Mouse (Mus musculus) neural tube, embryonic 10.5 days (tissue): Measurements from ENCODE around the gene Ttll6.

ENCODE experiments used
- DNase-seq: peaks from one replicate; pipeline ENCODE4 v3.0.0-alpha.2; 2017; ENCODE audit warnings: low spot score; ENCODE audit errors: extremely low spot score

Ttll6 gene

DNA sequence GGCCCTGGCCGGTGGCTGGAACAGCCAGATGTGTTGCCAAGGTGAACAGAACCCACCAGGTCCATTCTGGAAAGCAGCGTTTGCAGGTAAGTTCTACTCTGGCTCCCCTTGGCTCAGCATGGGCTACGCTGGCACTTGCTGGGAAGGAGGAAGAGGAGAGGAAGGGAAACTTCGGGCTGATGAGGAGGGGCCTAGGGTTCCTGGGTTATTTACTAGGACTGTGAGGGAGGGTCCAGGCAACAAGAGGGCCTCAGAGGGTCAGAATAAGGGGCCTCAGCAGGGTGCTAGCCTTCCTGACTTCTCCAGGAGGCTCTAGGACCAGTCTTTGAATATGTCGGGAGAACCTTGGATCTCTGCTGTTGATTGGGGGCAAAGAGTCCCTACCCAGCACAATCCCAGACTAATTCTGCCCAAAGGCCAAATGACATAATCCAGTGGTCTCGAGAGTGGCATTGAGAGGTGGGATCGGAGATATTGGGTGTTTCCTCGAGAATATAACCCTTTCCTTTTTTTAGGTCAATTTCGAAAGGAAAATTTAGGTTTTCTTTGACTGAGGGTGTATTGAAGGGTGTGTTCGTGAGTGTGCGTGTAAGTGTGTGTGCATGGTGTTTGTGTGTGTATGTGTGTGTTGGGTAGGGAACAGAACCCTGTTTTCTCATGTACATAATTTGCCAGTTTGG, 61.5 kb downstream of the Ttll6 start:
- DNase-seq, result peak; percentile 51

DNA sequence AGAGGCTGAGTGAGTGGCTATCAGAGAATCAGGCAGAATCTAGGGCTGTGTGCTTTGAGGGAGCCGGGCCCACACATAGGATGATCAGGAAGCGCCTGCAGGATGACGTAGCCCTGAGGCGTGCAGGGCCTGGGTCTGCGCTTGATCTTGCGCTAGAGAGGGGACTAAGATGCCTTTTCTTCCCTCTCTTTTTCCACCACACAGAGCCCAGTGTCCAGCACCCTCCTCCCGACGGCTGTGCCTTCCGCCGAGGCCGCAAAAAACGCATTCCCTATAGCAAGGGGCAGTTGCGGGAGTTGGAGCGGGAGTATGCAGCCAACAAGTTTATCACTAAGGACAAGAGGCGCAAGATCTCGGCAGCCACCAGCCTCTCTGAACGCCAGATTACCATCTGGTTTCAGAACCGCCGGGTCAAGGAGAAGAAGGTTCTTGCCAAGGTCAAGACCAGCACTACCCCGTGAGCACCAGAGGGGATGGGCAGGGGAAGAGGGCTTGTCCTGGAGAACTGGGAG, 62.2 kb downstream of the Ttll6 start:
- peak; percentile 54 for DNase-seq

DNA sequence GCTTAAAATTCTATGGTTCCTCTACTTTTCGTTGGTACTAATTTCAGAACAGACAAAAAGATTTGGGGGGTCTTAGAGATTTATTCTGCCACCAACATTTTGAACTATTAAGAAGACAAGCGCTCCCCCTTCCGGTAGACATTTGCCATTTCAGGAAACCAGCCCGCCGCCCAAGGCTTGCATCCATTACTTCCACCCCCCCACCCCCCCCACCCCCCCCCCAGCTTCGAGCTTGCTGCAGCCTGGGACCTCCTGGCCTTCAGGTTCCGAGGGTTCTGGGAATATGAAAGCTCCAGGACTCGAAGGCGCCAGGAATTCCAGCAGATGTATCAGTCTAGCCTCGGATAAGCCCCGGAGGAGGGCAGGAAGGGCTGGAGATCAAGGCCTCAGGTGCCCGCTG, 65.1 kb downstream of the Ttll6 start:
- DNase-seq, result peak; percentile 55

DNA sequence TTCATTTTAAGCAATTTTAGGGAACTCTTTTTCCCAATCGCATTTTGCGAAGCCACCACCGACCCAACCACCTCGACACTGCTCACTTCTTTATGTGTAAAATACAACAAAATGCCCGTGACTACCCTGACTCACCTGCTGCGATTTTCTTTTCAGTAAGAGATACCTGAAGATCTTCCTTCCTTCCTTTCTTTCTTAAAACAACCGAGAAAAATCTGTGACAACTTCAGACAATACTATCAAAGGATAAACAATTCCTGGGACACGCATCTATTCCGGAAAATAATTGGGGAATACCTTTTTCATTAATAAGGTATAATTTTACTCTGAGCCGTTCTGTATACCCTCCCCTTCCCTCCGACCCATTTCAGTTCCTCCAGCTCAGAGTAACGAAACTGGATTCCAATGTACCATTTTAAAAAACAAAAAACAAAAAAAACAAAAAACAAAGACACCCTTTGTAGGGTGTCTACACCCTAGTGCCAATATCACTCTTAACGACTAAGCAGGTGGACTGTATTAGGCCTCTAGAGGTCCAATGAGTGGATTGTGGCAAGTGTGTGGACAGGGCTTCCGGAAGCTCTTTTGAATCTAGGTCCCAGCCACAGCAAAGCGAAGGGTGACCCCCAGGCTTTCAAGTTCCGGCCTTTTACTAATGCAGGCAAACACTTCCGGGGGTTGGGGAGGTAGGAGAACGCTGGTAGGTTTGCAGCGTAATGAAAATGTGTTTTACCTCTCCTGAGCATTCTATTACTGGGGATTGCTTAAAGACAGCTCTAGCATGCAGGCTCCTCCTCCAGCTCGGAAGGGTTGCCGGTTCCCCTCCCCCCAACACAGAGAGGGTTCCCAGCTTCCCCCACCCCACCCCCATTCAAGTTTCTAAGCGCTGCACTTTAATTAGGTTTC, 65.8 kb downstream of the Ttll6 start:
- DNase-seq, result peak; percentile 33

DNA sequence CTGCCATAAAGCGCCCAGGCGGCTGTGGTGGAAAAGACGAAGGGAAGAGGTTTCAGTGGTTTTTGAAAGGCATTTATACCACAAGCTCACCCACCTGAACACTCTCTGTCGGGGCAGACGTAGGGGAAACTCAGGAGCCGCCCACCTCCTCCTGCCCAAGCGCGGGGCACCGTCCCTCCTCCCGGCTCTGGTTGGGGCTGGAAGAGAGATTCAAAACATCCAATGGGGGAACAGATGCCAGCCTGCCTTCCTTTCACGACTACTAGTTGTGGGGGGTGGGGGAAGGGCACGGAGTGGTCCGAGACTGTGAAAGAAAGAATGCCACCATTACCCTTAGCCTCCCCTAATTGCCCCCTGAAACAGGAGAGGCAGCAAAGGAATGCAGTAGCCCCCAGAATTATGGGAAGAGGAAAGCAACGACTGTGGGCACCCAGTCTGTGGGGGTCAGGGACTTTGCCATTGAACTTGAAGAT, 66.6 kb downstream of the Ttll6 start:
- DNase-seq, result peak; percentile 44

DNA sequence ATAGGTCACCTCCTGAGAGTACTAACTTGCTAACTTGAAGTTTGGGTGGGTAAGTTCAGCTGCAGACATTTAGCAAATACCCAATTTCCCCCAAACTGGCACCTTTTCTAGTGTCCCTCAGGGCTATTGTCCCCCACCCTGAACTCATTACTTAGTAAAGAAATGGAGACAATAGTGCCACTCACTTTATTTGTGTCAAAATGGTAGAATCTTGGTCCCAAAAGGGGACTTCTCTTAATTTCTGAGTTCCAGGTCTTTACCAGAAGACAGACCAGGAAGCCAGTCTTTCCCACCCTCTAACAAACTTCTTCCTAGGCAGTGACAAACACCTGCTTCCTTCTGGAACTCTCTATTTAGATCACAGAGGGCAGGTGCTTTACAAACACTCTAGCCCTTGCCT, 68.2 kb downstream of the Ttll6 start:
- DNase-seq, result peak; percentile 34

DNA sequence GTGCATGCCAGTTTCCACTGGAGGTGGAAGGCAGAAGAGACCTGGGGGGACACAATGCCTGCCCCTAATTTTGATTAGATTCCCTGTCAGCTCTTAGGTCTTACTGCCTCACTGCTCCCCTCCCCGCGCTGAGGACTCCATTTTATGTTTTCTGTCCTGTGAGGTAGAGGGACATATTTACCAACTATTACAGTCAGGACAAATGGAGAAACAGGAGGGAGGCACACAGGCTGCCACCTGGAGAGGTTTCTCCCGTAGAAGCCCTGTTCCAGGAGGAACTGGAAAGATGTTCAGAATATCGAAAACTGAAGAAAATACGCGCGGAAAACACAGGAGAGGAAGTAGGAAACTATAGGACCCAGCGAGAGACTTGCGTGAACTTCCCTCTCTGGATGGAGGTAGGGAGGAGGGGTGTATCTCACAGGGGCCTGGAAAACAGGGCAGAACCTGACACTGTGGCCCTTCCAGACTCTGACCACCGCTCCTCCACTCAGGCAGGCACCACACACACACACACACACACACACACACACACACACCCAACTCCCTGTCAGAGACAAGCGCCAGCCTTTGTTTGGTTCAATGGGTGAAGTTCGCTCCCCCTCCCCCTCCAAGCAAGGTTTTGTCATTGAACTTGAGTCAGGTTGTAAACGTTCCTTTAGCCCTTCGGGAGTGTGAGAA, 69.0 kb downstream of the Ttll6 start:
- peak; percentile 65 for DNase-seq

DNA sequence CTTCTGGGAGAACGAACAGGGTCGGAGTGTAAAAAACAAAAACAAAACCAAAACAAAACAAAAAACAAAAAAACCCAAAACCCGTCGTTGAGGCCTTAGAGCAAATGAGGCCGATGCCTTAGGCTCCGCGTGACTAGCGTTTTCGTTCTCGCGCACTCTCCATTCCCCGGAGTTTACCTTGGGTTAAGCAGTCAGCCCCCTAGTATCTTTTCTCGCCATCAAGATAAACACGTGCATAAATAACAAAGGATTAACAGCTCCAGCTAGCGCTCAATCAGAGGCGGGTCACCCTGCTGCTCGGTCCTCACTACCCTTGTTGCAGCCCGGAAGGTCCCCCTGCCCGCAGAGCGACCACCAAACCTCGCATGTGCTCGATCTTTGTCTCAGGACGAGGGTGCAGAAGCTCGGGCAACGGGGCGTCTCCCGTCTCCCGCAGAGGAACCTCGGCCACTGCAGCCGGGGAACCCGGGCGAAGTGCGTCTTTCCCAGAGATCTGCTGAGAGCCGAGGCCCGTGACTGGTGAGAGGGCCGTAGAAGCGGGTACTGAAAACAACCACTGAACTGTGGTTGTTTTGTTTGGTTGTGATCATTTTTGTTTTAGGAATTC, 69.7 kb downstream of the Ttll6 start:
- DNase-seq, result peak; percentile 73

DNA sequence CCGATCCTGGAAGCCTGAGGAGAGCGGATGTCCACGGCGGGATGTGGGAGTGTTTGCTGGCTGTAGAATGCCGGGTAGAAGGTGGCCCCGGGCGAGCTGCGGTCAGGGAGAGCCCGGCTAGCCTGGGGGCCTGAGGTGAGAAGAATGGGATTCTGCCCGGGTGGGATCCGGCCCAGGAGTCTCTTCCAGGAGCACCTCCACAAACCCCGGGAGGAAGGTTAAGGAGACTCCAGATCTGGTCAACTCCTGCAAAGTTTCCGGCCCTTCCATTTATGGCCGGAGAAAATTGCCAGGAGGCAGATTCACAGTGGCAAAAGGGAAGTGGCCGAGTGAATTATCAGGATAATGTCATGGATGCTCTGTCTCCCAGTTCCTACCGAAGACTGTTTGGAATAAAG, 70.2 kb downstream of the Ttll6 start:
- peak; percentile 71 for DNase-seq

DNA sequence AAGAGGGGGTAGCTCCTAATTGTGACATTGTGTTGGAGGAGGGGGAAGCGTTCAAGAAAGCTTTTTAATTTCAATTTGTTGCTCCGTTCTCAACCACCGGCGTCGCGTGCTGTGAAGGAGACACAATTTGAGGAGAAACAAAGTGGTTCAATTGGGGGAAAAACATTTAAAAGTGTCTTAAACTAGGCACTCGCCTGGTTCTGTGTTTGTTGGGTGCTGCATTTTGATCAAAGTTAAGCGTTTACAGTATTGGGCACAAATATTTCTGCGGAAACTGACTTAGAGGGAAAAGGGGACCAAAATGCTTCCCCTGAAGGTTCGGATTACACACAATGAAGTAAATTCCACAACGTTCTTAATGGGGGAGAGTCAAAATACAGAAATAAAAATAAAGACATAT, 70.8 kb downstream of the Ttll6 start:
- no peak for DNase-seq

DNA sequence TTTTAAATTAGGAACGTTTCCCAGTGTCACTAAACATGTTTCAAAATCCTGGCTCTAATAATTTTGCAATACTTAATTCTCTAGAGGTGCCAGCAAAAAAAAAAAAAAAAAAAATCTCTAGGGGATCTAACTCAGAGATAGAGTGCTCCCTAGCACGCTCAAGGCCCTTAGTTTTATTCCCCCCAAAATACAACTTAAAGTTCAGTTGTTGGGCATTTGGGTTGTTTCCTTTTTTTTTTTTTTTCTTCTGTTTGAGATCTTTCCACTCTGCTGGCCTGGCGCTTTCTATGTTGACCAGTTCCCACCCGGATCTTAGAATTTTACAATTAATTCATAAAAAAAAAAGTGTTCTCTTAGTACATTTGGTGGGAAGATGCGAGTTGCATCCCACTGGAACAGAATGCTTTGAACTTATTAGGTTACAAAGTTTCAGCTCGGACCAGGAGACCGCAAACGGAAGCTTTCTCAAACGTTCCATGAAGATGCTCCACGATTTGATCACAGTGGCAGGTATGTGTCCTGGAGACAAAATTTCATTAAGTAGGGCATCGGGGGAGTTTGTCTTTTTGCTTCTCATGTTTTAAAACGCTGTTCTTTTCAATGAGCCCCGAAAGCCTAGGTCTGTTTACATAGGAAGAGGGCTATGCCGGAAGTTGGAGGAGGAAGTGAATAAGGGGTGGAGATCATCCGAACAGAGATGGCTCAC, 72.0 kb downstream of the Ttll6 start:
- DNase-seq, result no peak
